Mouse (Mus musculus): ENCODE measurements around the gene Plxnd1.

DNA sequence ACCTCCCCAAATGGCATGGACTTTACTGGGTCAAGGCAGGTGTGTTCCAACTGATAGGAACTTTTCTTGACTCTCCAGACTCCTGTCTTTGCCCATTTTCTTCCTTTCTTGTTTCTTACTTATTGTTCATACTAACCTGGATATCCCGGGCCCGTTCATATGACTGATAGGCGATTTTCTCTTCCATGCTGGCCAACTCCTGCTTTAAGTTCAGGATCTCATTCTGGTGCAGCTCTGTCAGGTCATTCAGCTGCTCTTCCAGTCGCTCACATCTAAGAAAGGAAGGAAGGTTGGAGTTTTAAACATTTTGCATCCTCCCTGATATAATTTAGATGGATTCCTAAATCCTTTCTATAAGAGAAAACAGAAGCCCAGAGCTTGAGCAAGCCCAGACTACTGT, 29.9 kb upstream of the Plxnd1 start:
- TF ChIP-seq CTCF (IDR thresholded peaks at IDR 0.05; ENCODE audit: extremely low read depth, insufficient read depth, low read length) (no peak), POLR2A (IDR thresholded peaks at IDR 0.05; ENCODE audit: extremely low read depth, insufficient read depth, low read length) (no peak)

Data from cortical plate, adult 2 months (tissue).